Mouse (Mus musculus) ES-Bruce4 (cell line): ENCODE measurements at regions not wholly inside any gene's neighbourhood (a gene's known extent, or its start where the extent isn't known, plus 50 kb on each side); places are given as distances from the start of the nearest gene placed in this dataset.

ENCODE experiments used
- H3K27ac ChIP-seq: 2 replicates; pipeline ENCODE4 v1.5.1; 2012; ENCODE audit warnings: low read length, inconsistent platforms; ENCODE audit not compliant: insufficient read depth
- H3K27me3 ChIP-seq: 2 replicates; pipeline ENCODE4 v1.6.1; 2012; ENCODE audit warnings: mild to moderate bottlenecking, low read length, inconsistent platforms; ENCODE audit not compliant: control insufficient read depth, poor library complexity, insufficient read depth, severe bottlenecking
- H3K36me3 ChIP-seq: 2 replicates; pipeline ENCODE4 v1.6.1; 2012; ENCODE audit warnings: inconsistent platforms, mild to moderate bottlenecking, low read length, moderate library complexity; ENCODE audit not compliant: control insufficient read depth, poor library complexity, insufficient read depth, severe bottlenecking
- H3K4me1 ChIP-seq: one replicate; pipeline ENCODE4 v1.8.1; 2011; ENCODE audit warnings: low read length; ENCODE audit not compliant: control insufficient read depth, insufficient read depth
- H3K4me3 ChIP-seq: 2 replicates; pipeline ENCODE4 v1.5.1; 2011; ENCODE audit warnings: low read depth, mild to moderate bottlenecking, low read length
- H3K9ac ChIP-seq: 2 replicates; pipeline ENCODE4 v1.6.1; 2012; ENCODE audit warnings: low read depth, mild to moderate bottlenecking, inconsistent platforms; ENCODE audit not compliant: poor library complexity, severe bottlenecking
- H3K9me3 ChIP-seq: replicated peaks from 2 replicates; pipeline ENCODE4 v1.6.1; 2012; ENCODE audit warnings: mild to moderate bottlenecking, low read length, inconsistent platforms; ENCODE audit not compliant: control insufficient read depth, poor library complexity, insufficient read depth, severe bottlenecking
- CTCF ChIP-seq: IDR thresholded peaks from one replicate; pipeline ENCODE4 v1.8.1; 2011; ENCODE audit warnings: low read depth, low read length
- EP300 ChIP-seq: IDR thresholded peaks from 2 replicates; pipeline ENCODE4 v1.6.1; 2011; ENCODE audit warnings: low read depth, low read length; ENCODE audit not compliant: insufficient read depth
- POLR2A ChIP-seq: IDR thresholded peaks from one replicate; pipeline ENCODE4 v1.8.1; 2011; ENCODE audit warnings: low read length; ENCODE audit not compliant: insufficient read depth

- TF ChIP-seq POLR2A (no peak), EP300 (no peak), CTCF (no peak)
- H3K27ac ChIP-seq, result no peak overlapping the region
- H3K9ac ChIP-seq, result no peak overlapping the region
- H3K9me3 ChIP-seq, result no peaks in the 10 kb centered on the region
- H3K4me1 ChIP-seq, result no peaks in the 10 kb centered on the region
- H3K27me3 ChIP-seq, result no peaks in the 10 kb centered on the region
- no peaks in the 10 kb centered on the region for H3K36me3 ChIP-seq
- H3K4me3 ChIP-seq, result no peak overlapping the region
Observed at GRCm38 (mm10) chr15:97106556-97106955, 50.8 kb upstream of the Slc38a4 start.
